Mouse (Mus musculus): ENCODE measurements around the gene Rasgrp3. TPM values are rescaled to one million over a fixed set of nuclear protein-coding genes. Genes with fewer than 3 reads are reported as not detected.

Rasgrp3 gene
- polyA plus RNA-seq, 1 experiment from 2014 or later = 14.7 TPM

- WGBS = 77% methylated on average over 1 of the region's 1 CpGs
- no peak overlapping the region for H3K4me2 ChIP-seq
- no peak for ATAC-seq (ENCODE audit: insufficient number of reproducible peaks, low FRiP score, low TSS enrichment, low read depth)
Observed at GRCm38 (mm10) chr17:75475985-75476384, 40.3 kb downstream of the Rasgrp3 start.

DNA sequence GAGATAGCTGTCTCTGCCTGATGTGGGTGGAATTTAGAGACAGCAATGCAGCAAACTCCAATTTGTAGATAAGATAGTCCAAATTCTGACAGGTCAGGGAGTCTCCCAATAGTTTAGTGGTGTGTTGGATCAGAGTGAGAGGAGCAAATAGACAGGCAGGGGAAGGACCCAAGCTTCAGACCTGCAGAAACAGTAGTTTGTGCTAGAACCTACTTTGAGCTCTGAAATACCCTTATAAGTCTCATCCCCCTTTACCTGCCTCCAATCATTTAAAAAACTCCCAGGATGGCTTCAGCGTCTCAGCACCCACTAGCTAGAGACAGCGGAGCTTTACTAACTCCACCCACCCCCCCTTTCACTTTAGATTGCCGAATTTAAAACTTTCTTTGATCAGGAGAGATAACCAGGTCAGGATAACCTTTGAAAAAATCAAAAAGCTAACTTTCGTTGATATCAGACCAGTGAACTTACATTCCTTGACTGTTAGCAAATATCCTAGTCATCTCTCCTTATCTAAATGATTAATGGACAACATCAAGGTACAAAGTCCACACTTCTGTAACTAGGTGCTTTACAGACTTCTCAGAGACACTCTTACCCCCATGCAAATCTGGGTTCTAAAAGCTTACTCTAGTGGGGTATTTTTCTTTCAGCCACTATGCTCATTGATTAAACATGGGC, 41.2 kb downstream of the Rasgrp3 start:
- WGBS = 70% methylated on average over 4 of the region's 4 CpGs
- Histone ChIP-seq H3K9ac (no peak overlapping the region), H3K27me3 (no peaks in the 10 kb centered on the region), H3K36me3 (no peaks in the 10 kb centered on the region), H3K27ac (no peak overlapping the region), H3K4me2 (no peak overlapping the region), H3K4me3 (no peak overlapping the region), H3K9me3 (no peaks in the 10 kb centered on the region), H3K4me1 (peaks cover 5% of the 10 kb centered on the region)
- no peak for ATAC-seq (ENCODE audit: insufficient number of reproducible peaks, low FRiP score, low TSS enrichment, low read depth)

More at GRCm38 (mm10) chr17:75475985-75476384, 40.3 kb downstream of the Rasgrp3 start:
- Histone ChIP-seq H3K27me3 (no peaks in the 10 kb centered on the region), H3K4me1 (peaks cover 6% of the 10 kb centered on the region), H3K27ac (no peak overlapping the region), H3K36me3 (no peaks in the 10 kb centered on the region), H3K9me3 (no peaks in the 10 kb centered on the region), H3K4me3 (no peak overlapping the region), H3K9ac (no peak overlapping the region)

DNA sequence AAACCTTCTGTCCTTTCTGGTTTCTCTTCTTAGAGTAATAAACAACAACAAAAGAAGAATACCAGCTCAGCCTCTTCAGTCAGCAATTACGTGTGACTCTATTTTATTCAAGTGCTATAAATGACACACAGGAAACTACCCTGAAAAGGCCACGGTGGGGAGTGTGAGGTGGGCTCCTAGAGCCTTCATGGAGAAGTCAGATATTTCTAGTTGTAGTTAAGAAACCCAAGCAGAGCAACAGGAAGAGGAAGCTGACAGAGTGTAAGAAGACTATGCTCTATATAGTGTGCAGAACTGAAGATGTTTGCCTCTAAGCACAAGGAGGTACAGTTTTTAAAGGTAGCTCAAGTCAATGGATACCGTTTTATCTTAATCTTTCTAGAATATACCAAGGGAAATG, 42.0 kb downstream of the Rasgrp3 start:
- no peak for ATAC-seq (ENCODE audit: insufficient number of reproducible peaks, low FRiP score, low TSS enrichment, low read depth)
- no peak overlapping the region for H3K4me3 ChIP-seq
- H3K36me3 ChIP-seq = no peaks in the 10 kb centered on the region
- H3K27me3 ChIP-seq = no peaks in the 10 kb centered on the region
- H3K9me3 ChIP-seq = no peaks in the 10 kb centered on the region
- H3K4me1 ChIP-seq = no peaks in the 10 kb centered on the region
- H3K27ac ChIP-seq = no peak overlapping the region
- H3K4me2 ChIP-seq = no peak overlapping the region
- 68% methylated on average over 3 of the region's 3 CpGs for WGBS
- H3K9ac ChIP-seq = no peak overlapping the region

DNA sequence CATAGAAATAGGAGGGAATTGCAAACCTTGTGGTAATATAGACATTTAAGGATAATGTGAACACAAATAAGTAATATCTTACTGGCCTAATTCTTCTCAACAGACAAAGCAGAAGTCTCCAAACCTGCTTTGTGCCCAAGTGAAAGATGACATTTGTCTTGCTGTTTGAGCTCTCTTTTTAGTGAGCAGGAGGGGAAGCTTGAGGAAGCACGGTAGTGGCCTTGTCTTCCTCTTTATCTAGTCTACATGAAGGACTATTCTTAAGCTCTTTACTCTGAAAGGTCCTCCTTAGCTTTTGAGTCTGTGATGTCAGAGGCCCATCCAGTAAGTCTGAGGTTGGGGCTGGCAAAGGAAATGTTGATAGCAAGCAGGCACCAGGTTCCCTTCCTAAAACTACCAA, 43.1 kb downstream of the Rasgrp3 start:
- Histone ChIP-seq H3K36me3 (no peaks in the 10 kb centered on the region), H3K4me1 (no peaks in the 10 kb centered on the region), H3K9ac (no peak overlapping the region), H3K9me3 (no peaks in the 10 kb centered on the region), H3K4me2 (no peak overlapping the region), H3K27ac (no peak overlapping the region), H3K4me3 (no peak overlapping the region), H3K27me3 (no peaks in the 10 kb centered on the region)
- WGBS = 80% methylated on average over 1 of the region's 1 CpGs
- no peak for ATAC-seq (ENCODE audit: insufficient number of reproducible peaks, low FRiP score, low TSS enrichment, low read depth)

- Histone ChIP-seq H3K4me2 (no peak overlapping the region), H3K9me3 (no peaks in the 10 kb centered on the region), H3K9ac (no peak overlapping the region), H3K4me1 (no peaks in the 10 kb centered on the region), H3K27me3 (no peaks in the 10 kb centered on the region), H3K27ac (no peak overlapping the region), H3K36me3 (no peaks in the 10 kb centered on the region), H3K4me3 (no peak overlapping the region)
- 93% methylated on average over 2 of the region's 2 CpGs for WGBS
- ATAC-seq (ENCODE audit: insufficient number of reproducible peaks, low FRiP score, low TSS enrichment, low read depth) = no peak
Observed at GRCm38 (mm10) chr17:75479663-75480062, 44.0 kb downstream of the Rasgrp3 start.

GRCm38 (mm10) chr17:75480379-75480778, 44.7 kb downstream of the Rasgrp3 start:
- ATAC-seq (ENCODE audit: insufficient number of reproducible peaks, low FRiP score, low TSS enrichment, low read depth) = no peak

DNA sequence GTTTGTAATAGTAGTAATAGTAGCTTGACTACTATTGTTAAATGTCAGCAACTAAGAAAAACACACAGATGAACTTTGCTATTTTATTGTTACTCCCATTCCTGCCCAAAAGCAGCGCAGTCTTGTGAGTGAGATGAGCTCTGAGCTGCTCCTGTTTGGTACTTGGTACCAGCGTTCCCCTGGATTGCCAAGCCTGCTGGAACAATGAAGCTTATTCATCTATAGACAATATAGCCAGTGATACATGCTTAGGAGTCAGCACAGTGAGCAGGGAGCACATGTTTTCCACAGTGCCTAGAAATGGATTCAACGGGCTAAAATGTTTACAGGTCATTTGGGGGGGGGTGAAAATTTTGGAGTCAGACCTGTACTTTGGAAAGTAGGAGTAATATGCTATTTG, 50.5 kb downstream of the Rasgrp3 start:
- 77% methylated on average over 3 of the region's 3 CpGs for WGBS

More at GRCm38 (mm10) chr17:75480379-75480778, 44.7 kb downstream of the Rasgrp3 start:
- Histone ChIP-seq H3K4me1 (no peaks in the 10 kb centered on the region), H3K27me3 (no peaks in the 10 kb centered on the region), H3K4me3 (no peak overlapping the region), H3K27ac (no peak overlapping the region), H3K36me3 (no peaks in the 10 kb centered on the region), H3K4me2 (no peak overlapping the region), H3K9me3 (no peaks in the 10 kb centered on the region), H3K9ac (no peak overlapping the region)
- WGBS = 79% methylated on average over 3 of the region's 3 CpGs

GRCm38 (mm10) chr17:75495213-75495612, 59.5 kb downstream of the Rasgrp3 start:
- Histone ChIP-seq H3K9ac (no peak overlapping the region), H3K4me2 (no peak overlapping the region), H3K27ac (no peak overlapping the region), H3K9me3 (no peaks in the 10 kb centered on the region), H3K4me3 (no peak overlapping the region), H3K4me1 (0 out of 2 replicates have a peak, but pooled peaks cover 2% of the 10 kb centered on the region), H3K36me3 (no peaks in the 10 kb centered on the region), H3K27me3 (no peaks in the 10 kb centered on the region)
- 85% methylated on average over 4 of the region's 4 CpGs for WGBS
- no peak for ATAC-seq (ENCODE audit: insufficient number of reproducible peaks, low FRiP score, low TSS enrichment, low read depth)

More for the DNA sequence above, 50.5 kb downstream of the Rasgrp3 start:
- Histone ChIP-seq H3K27ac (no peak overlapping the region), H3K9me3 (no peaks in the 10 kb centered on the region), H3K9ac (no peak overlapping the region), H3K4me1 (no peaks in the 10 kb centered on the region), H3K36me3 (no peaks in the 10 kb centered on the region), H3K27me3 (no peaks in the 10 kb centered on the region), H3K4me3 (no peak overlapping the region), H3K4me2 (no peak overlapping the region)
- no peak for ATAC-seq (ENCODE audit: insufficient number of reproducible peaks, low FRiP score, low TSS enrichment, low read depth)

- H3K9ac ChIP-seq = no peak overlapping the region
- peak; percentile 40; the same call in 1 of the 2 replicates for ATAC-seq (ENCODE audit: insufficient number of reproducible peaks, low FRiP score, low TSS enrichment, low read depth)
- H3K27ac ChIP-seq = peak overlapping the region; percentile 64
- 57% methylated on average over 6 of the region's 6 CpGs for WGBS
- H3K36me3 ChIP-seq = no peaks in the 10 kb centered on the region
- 0 out of 2 replicates have a peak, but pooled peaks cover 2% of the 10 kb centered on the region for H3K4me1 ChIP-seq
- H3K9me3 ChIP-seq = no peaks in the 10 kb centered on the region
- H3K4me2 ChIP-seq = no peak overlapping the region
- no peak overlapping the region for H3K4me3 ChIP-seq
- no peaks in the 10 kb centered on the region for H3K27me3 ChIP-seq
Observed at GRCm38 (mm10) chr17:75498241-75498651, 62.5 kb downstream of the Rasgrp3 start.

DNA sequence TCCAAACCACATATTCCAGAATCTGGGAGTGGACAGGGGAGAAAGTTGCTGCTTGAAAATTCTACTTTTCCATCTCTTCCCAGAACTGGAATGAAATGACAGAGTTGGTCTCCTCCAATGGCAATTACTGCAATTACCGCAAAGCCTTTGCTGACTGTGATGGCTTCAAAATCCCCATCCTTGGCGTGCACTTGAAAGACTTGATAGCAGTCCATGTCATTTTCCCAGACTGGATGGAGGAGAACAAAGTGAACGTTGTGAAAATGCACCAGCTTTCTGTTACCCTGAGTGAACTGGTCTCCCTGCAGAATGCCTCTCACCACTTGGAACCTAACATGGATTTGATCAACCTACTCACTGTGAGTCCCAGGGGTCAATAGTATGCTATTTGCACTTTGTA, 67.3 kb downstream of the Rasgrp3 start:
- no peak overlapping the region for H3K4me2 ChIP-seq
- WGBS = 86% methylated on average over 3 of the region's 3 CpGs
- no peaks in the 10 kb centered on the region for H3K9me3 ChIP-seq
- no peak overlapping the region for H3K27ac ChIP-seq
- no peak overlapping the region for H3K4me3 ChIP-seq
- no peak for ATAC-seq (ENCODE audit: insufficient number of reproducible peaks, low FRiP score, low TSS enrichment, low read depth)
- H3K9ac ChIP-seq = no peak overlapping the region
- H3K27me3 ChIP-seq = no peaks in the 10 kb centered on the region
- 0 out of 2 replicates have a peak, but pooled peaks cover 2% of the 10 kb centered on the region for H3K4me1 ChIP-seq
- H3K36me3 ChIP-seq = no peaks in the 10 kb centered on the region

GRCm38 (mm10) chr17:75505053-75505452, 69.4 kb downstream of the Rasgrp3 start:
- WGBS = 89% methylated on average over 5 of the region's 5 CpGs
- no peaks in the 10 kb centered on the region for H3K9me3 ChIP-seq
- no peaks in the 10 kb centered on the region for H3K36me3 ChIP-seq
- no peak for ATAC-seq (ENCODE audit: insufficient number of reproducible peaks, low FRiP score, low TSS enrichment, low read depth)
- no peak overlapping the region for H3K9ac ChIP-seq
- H3K4me3 ChIP-seq = no peak overlapping the region
- H3K4me1 ChIP-seq = no peaks in the 10 kb centered on the region
- no peak overlapping the region for H3K27ac ChIP-seq
- H3K27me3 ChIP-seq = no peaks in the 10 kb centered on the region
- no peak overlapping the region for H3K4me2 ChIP-seq

GRCm38 (mm10) chr17:75506097-75506675, 70.5 kb downstream of the Rasgrp3 start:
- ATAC-seq (ENCODE audit: insufficient number of reproducible peaks, low FRiP score, low TSS enrichment, low read depth) = no peak
- Histone ChIP-seq H3K9ac (no peak overlapping the region), H3K4me1 (no peaks in the 10 kb centered on the region), H3K4me3 (no peak overlapping the region), H3K4me2 (no peak overlapping the region), H3K27me3 (no peaks in the 10 kb centered on the region), H3K27ac (no peak overlapping the region), H3K9me3 (no peaks in the 10 kb centered on the region), H3K36me3 (no peaks in the 10 kb centered on the region)
- WGBS = 84% methylated on average over 10 of the region's 10 CpGs
